Mouse (Mus musculus) hindbrain, embryonic 16.5 days (tissue): ENCODE results near the gene Tgif1. TPM values are rescaled to one million over a fixed set of nuclear protein-coding genes. Genes with fewer than 3 reads are reported as not detected.
A peak's percentile ranks its signal among the peaks of the same experiment; 100 is the strongest.

Source experiments
- ATAC-seq: fragments of 200-750 bp; cut with Nextera tagmentation; 2 replicates; pipeline ENCODE4 v1.8.0; 2017; ENCODE audit warnings: moderate TSS enrichment, moderate library complexity
- H3K27ac ChIP-seq: fragments of 300-500 bp; sonication (generic); 2 replicates; pipeline ENCODE4 v1.5.1; 2014; ENCODE audit warnings: low read depth, mild to moderate bottlenecking, control low read depth, low read length, moderate library complexity
- H3K27me3 ChIP-seq: fragments of 300-500 bp; sonication (generic); replicated peaks from 2 replicates; pipeline ENCODE4 v1.6.1; 2014; ENCODE audit warnings: low read length; ENCODE audit not compliant: control insufficient read depth, insufficient read depth
- H3K36me3 ChIP-seq: fragments of 300-500 bp; sonication (generic); 2 replicates; pipeline ENCODE4 v1.6.1; 2014; ENCODE audit warnings: mild to moderate bottlenecking, low read length, moderate library complexity, mixed read lengths; ENCODE audit not compliant: control insufficient read depth, insufficient read depth
- H3K4me1 ChIP-seq: fragments of 300-500 bp; sonication (generic); 2 replicates; pipeline ENCODE4 v1.6.1; 2014; ENCODE audit warnings: low read depth, low read length; ENCODE audit not compliant: control insufficient read depth, insufficient read depth
- H3K4me2 ChIP-seq: fragments of 300-500 bp; sonication (generic); 2 replicates; pipeline ENCODE4 v1.6.1; 2014; ENCODE audit warnings: mild to moderate bottlenecking, low read length, control low read depth, moderate library complexity
- H3K4me3 ChIP-seq: fragments of 300-500 bp; sonication (generic); 2 replicates; pipeline ENCODE4 v1.5.1; 2014; ENCODE audit warnings: mild to moderate bottlenecking, low read length, control low read depth, moderate library complexity
- H3K9ac ChIP-seq: fragments of 300-500 bp; sonication (generic); 2 replicates; pipeline ENCODE4 v1.6.1; 2014; ENCODE audit warnings: low read depth, mild to moderate bottlenecking, control low read depth, low read length, moderate library complexity
- H3K9me3 ChIP-seq: fragments of 300-500 bp; sonication (generic); 2 replicates; pipeline ENCODE4 v1.6.1; 2014; ENCODE audit warnings: mild to moderate bottlenecking, low read length, moderate library complexity; ENCODE audit not compliant: control insufficient read depth
- WGBS: fragments of 180-500 bp; shearing (Covaris S2); extraction: QIAGEN DNeasy Blood & Tissue Kit; methylation state at CpG from one replicate; pipeline ENCODE4 v1.1.7; 2014; 5-methylcytosine and 5-hydroxymethylcytosine counted together
- polyA plus RNA-seq: library from polyadenylated mRNA; unstranded; fragments of >200 nt; fragmentation: Nextera tagmentation; extraction: Ambion mirVana; gene quantifications from 2 replicates; pipeline ENCODE4 v1.2.1, GENCODE M21; 2015

Gene Tgif1
- polyA plus RNA-seq, 1 experiment from 2014 or later: 13.2 TPM

DNA sequence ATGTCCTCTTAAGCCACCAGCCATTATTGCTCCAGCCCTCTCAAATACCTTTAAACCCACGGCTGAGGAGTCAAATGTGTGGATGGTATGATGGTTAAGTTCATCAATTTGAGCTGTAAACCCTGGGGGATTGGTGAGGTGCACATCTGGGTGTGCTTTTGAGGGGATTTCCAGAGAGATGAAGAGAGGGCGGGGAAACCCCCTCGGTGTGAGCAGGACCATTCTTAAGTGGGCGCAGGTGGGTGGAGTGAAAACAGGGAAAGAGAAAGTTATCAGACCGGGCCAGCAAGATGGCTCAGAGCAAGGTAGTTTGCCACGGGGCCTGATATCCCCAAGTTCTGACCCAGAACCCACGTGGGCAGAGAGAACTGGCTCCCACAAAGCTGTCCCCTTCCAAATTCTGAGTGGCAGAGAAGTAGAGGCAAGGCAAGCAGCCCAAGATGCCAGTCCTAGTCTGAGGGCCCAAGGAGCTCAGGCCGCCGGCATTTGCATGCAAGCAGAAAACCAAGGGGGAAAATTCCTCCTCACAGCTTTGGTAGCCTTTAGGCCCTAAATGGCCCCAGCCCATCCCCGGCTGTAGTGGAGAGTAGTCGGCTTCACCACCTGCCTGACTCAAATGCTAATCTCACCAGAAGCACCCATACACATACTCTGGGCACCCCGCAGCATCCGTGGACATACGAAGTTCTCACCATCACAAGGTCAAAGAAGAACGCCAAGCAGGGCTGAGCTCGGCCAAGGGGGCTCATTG, 33.5 kb upstream of the Tgif1 start:
- H3K4me3 ChIP-seq: no peak overlapping the region
- no peaks in the 10 kb centered on the region for H3K4me1 ChIP-seq
- no peaks in the 10 kb centered on the region for H3K36me3 ChIP-seq
- no peaks in the 10 kb centered on the region for H3K27me3 ChIP-seq
- H3K9ac ChIP-seq: no peak overlapping the region
- H3K4me2 ChIP-seq: no peak overlapping the region
- no peak overlapping the region for H3K27ac ChIP-seq
- no peak for ATAC-seq
- no peaks in the 10 kb centered on the region for H3K9me3 ChIP-seq
- 85% methylated on average over 16 of the region's 16 CpGs for WGBS

DNA sequence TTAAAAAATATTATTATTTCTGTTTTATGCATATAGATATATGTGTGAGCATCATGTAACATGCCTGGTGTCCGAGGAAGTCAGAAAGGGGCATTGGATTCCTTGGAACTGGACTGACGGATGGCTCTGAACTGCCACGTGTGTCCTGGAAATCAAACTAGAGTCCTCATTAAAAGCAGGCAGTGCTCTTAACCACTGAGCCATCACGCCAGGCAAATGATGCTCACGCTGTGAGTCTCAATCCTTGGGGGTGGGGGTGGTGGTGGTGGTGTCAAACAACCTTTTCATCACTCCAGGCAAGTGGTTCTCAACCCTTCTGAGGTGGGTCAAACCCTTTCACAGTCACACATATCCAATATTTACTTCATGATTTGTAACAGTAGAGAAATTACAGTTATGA, 32.5 kb upstream of the Tgif1 start:
- no peak for ATAC-seq
- H3K9ac ChIP-seq: no peak overlapping the region
- no peak overlapping the region for H3K4me3 ChIP-seq
- no peaks in the 10 kb centered on the region for H3K27me3 ChIP-seq
- H3K36me3 ChIP-seq: no peaks in the 10 kb centered on the region
- H3K4me2 ChIP-seq: no peak overlapping the region
- H3K9me3 ChIP-seq: no peaks in the 10 kb centered on the region
- no peak overlapping the region for H3K27ac ChIP-seq
- WGBS: 83% methylated on average over 5 of the region's 5 CpGs
- no peaks in the 10 kb centered on the region for H3K4me1 ChIP-seq

- Histone ChIP-seq H3K27ac (no peak overlapping the region), H3K9ac (no peak overlapping the region), H3K4me3 (no peak overlapping the region), H3K4me1 (no peaks in the 10 kb centered on the region), H3K36me3 (no peaks in the 10 kb centered on the region), H3K9me3 (no peaks in the 10 kb centered on the region), H3K27me3 (no peaks in the 10 kb centered on the region), H3K4me2 (no peak overlapping the region)
- no peak for ATAC-seq
- WGBS: 78% methylated on average over 10 of the region's 10 CpGs
Measured at GRCm38 (mm10) chr17:70881934-70882333, 28.6 kb upstream of the Tgif1 start.

DNA sequence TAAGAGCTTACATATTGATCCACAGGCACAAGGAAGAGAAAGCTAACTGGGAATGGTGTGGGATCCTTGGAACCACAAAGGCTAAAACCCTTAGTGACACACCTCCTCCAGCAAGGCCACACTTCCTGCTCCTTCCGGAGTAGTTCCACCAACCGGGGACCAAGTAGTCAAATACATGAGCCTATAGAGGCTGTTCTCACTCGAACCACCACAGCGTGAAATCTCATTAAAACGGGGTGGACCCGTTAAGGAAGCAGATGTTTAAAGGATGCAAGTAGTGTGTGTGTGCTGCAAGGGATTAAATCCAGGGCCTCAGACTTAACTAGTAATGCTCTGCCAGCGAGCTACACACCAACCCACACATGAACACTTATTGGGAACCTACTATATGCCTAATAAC, 27.8 kb upstream of the Tgif1 start:
- H3K27me3 ChIP-seq: no peaks in the 10 kb centered on the region

DNA sequence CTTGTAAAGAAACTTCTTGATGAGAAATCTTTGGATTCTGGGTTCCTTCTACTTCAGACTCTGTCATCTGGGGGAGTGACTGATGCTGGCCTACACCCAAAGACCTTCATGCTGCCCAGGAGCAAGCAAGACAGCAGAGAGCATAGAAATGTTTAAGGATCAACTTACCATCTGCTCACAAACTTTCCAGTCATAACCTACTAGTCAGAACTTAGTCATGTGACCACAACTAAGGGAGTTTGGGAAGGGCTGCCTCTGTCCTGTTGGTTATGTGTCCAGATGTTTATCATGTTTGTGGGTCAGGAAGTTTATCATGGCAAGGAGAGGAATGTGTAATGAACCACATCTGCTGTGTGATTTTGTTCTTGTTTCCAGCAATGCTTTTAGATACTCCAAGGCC, 24.9 kb upstream of the Tgif1 start:
- no peak overlapping the region for H3K27ac ChIP-seq
- H3K36me3 ChIP-seq: no peaks in the 10 kb centered on the region
- no peak overlapping the region for H3K9ac ChIP-seq
- H3K4me2 ChIP-seq: no peak overlapping the region
- H3K9me3 ChIP-seq: no peaks in the 10 kb centered on the region
- no peak for ATAC-seq
- no peak overlapping the region for H3K4me3 ChIP-seq
- no peaks in the 10 kb centered on the region for H3K27me3 ChIP-seq
- H3K4me1 ChIP-seq: no peaks in the 10 kb centered on the region; the same call in 1 of the 2 replicates

More for the DNA sequence above, 27.8 kb upstream of the Tgif1 start:
- H3K9ac ChIP-seq: no peak overlapping the region
- no peak overlapping the region for H3K4me2 ChIP-seq
- H3K9me3 ChIP-seq: no peaks in the 10 kb centered on the region
- H3K36me3 ChIP-seq: no peaks in the 10 kb centered on the region
- H3K4me1 ChIP-seq: no peaks in the 10 kb centered on the region
- ATAC-seq: no peak
- 50% methylated on average over 7 of the region's 7 CpGs for WGBS
- no peak overlapping the region for H3K4me3 ChIP-seq
- no peak overlapping the region for H3K27ac ChIP-seq

DNA sequence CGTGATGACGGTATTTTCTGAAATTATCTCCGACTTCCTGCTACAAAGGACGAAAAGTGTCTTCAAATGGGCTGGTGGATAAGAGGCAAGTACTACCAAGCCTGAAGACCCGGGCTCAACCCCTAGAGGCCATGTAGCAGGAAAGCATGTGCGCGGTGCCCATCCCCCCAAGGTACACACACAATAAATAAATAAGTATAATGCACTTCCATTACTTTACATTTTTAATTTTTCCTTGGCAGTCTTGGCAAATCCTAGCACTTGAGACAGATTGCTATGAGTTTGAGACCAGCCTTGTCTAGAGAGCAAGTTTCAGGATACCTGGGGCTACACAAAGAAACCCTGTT, 20.4 kb upstream of the Tgif1 start:
- H3K36me3 ChIP-seq: no peaks in the 10 kb centered on the region
- no peak overlapping the region for H3K27ac ChIP-seq
- peak overlapping the region; percentile 59; the same call in 1 of the 2 replicates for H3K9ac ChIP-seq
- H3K4me1 ChIP-seq: no peaks in the 10 kb centered on the region; the same call in 1 of the 2 replicates
- 44% methylated on average over 7 of the region's 7 CpGs for WGBS
- no peaks in the 10 kb centered on the region for H3K27me3 ChIP-seq
- peak overlapping the region; percentile 33 for H3K4me3 ChIP-seq
- no peak for ATAC-seq
- peak overlapping the region; percentile 68 for H3K4me2 ChIP-seq
- H3K9me3 ChIP-seq: no peaks in the 10 kb centered on the region

DNA sequence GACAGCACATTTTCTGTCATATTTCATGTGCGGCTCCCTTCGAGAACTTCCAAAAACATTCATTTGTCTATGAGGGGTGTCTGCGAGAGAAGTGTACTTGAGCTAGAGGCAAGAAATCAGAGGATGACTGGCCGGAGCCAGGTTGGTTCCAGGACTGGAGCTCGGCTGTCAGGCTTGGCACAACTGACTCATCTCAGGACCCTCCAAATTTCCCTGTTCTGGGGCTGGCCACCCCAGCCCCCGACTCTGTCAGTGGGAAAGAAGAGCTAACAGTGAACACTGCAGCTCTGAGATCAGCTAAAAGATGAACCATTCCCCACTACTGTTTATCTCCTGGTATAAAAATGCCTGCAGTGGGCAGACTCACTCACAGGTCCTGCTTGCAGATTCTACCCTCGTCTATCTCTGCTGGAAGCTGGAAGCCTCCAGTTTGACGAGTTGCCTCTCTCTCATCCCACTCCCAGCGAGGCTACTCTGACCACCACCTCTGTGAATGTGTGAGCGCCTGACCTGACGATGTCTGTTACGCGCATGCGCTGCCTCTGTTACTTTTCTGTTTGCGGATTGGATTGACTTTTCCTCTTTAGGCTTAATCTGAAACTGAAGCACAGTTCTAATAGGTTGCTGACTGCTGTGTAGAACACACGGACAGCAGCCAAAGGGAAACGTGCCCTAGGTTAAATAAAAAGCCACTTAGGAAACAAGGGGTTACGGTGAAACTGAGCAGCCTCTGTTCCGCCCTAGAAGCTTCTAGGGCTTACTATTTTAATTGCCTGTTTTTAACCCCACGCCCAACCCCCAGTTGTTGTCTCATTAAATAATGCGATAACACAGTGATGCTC, 19.8 kb upstream of the Tgif1 start:
- peak overlapping the region; percentile 33 for H3K4me3 ChIP-seq
- peak; percentile 69 for ATAC-seq
- H3K27ac ChIP-seq: 0 out of 2 replicates have a peak overlapping the region, but pooled peaks have one; percentile 3
- peak overlapping the region; percentile 59 for H3K9ac ChIP-seq
- H3K36me3 ChIP-seq: no peaks in the 10 kb centered on the region
- peak overlapping the region; percentile 68 for H3K4me2 ChIP-seq
- no peaks in the 10 kb centered on the region; the same call in 1 of the 2 replicates for H3K4me1 ChIP-seq
- H3K27me3 ChIP-seq: no peaks in the 10 kb centered on the region
- no peaks in the 10 kb centered on the region for H3K9me3 ChIP-seq
- WGBS: 18% methylated on average over 21 of the region's 21 CpGs

DNA sequence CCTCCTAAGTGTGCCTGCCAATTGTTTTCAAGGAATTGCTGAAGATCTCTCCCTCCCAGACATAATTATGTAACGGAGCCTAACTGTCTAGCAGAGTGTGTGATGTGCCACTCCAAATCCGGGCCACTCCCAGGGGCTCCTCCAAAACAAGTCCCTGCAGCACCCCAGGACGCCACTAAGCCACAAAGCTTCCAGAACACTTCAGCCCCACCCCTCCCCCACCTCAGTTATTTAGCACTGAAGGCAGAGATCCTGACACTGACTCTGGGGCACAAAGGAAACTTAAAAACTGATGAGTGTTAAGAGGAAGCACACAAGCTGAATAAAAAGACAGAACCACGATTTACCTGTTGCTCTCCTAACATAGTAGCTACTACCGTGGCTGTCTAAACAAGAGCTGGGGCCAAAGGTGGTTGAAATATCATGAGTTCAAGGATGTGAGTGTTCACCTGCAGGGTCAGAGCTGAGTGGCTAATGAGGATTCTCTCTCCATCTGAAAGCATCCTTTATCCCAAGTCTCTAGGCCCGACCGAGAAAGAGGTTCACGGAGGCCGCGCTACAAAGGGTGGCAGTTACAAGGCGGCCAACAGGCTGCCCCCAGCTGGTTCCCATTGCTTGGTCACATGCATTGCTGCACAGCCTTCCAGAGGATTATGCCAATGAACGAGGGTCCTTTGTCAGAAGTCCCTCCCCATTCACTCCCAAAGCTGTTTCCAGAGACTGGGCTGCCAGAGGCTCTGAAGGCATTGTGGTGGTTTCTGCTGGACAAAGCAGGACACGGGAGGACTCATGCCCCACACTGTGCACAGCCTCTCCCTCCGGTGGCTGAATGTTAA, 19.0 kb upstream of the Tgif1 start:
- ATAC-seq: peak; percentile 93
- Histone ChIP-seq H3K27ac (no peak overlapping the region), H3K4me2 (peak overlapping the region; percentile 68), H3K9ac (no peak overlapping the region), H3K9me3 (no peaks in the 10 kb centered on the region), H3K4me1 (no peaks in the 10 kb centered on the region; the same call in 1 of the 2 replicates), H3K4me3 (peak overlapping the region; percentile 33; the same call in 1 of the 2 replicates), H3K27me3 (no peaks in the 10 kb centered on the region), H3K36me3 (no peaks in the 10 kb centered on the region)
- 9% methylated on average over 14 of the region's 14 CpGs for WGBS
